Mouse (Mus musculus): ENCODE results near the gene Cela3b.

DNA sequence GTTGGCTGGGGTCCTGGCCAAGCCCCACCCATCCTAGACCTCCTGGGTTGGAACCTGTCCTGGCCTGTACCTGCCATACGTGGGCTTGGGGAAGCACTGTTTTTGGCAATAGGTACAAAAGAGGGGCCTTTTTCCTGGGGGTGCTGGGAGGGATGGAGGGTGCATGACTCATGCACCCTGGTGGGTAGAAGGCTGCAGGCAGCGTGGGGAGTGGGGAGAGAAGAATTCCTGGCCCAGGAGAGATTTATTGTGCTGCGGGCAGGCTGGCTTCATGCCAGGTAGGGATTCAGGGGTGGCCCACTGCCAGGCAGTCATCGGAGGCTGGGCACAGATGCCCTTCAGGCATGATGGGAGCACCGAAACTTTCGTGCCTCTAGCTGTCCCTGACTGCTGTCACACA lies 17.9 kb upstream of the Cela3b start:
- no peak for TF ChIP-seq CTCF (IDR thresholded peaks at IDR 0.05; ENCODE audit: low read depth)
- TF ChIP-seq EP300 (IDR thresholded peaks at IDR 0.05; ENCODE audit: low read depth): no peak
